Mouse (Mus musculus) liver, postnatal 0 days (tissue): Measurements from ENCODE around the gene Rbms2.

Experiments used
- CTCF ChIP-seq: sonication (generic); IDR thresholded peaks from 2 replicates; pipeline ENCODE4 v1.5.1; 2016; ENCODE audit warnings: antibody characterized with exemption, low read depth
- EP300 ChIP-seq: IDR thresholded peaks from 2 replicates; pipeline ENCODE4 v1.6.1; 2016; ENCODE audit warnings: antibody characterized with exemption, low read depth, mild to moderate bottlenecking

DNA sequence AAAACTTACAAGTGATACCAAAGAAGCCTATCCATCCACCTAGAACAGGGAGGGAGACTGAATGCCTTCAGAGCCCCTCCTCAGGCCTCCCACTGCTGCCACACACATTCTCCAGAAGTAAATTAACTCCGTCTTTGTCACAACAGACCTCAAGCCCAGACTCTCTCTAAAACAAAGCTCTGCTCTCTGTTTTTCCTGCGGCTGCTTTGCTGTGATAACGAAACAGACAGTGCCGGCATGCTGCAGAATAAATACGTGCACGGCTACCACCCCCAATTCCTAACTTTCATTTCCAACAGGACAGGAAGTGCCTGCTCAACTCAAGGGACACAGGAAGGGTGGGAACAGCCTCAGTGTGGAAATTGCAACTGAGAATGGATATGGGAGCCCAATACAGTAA, at the start of gene Rbms2:
- no peak for TF ChIP-seq CTCF
- no peak for TF ChIP-seq EP300
